Mouse (Mus musculus) cerebellum, postnatal 36 days (tissue): ENCODE measurements around the gene Gipc1.

Source experiments
- DNase-seq, 2 experiments: peaks; one replicate each; pipeline ENCODE4 v3.0.0; 2021 to 2022; ENCODE audit warnings: mixed read lengths in 2 of 2

Gipc1 gene

DNA sequence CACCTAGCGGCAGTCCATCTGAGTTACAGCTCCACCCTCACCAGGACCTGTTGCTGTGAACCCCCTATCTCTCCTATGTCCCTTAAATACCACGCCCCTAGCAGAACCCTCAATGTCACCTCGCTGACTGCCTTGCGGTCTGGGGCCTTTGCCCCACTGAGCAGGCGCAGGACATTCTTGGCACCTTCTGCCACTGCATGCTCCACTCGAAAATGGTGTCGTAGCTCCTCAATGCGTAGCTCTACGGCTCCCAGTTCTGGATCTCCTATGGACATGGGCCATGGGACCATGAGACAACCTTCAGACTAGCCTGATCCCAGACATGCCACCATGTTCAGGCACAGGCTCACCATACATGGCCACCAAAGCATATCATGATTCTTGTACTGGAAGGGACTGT, 32.0 kb downstream of the Gipc1 start:
- no peak for DNase-seq

DNA sequence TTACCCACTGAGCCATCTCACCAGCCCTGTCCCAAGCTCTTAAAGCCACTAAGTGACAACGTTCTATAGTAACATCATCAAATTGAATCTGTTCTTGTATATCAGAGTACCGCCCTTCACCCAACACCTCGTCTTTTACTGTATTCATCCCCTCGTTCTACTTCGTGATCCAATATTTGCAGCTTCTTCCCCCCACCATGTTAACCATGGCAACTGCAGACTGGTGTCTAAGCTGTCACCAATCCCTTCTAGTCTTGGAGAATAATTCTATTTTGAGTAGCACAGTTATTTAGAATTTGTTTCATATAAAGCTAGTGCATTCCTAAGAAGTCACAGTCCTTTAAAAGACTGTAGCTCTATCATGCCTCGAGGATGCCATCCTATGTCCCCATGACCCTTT, 36.8 kb downstream of the Gipc1 start:
- DNase-seq: no peak

DNA sequence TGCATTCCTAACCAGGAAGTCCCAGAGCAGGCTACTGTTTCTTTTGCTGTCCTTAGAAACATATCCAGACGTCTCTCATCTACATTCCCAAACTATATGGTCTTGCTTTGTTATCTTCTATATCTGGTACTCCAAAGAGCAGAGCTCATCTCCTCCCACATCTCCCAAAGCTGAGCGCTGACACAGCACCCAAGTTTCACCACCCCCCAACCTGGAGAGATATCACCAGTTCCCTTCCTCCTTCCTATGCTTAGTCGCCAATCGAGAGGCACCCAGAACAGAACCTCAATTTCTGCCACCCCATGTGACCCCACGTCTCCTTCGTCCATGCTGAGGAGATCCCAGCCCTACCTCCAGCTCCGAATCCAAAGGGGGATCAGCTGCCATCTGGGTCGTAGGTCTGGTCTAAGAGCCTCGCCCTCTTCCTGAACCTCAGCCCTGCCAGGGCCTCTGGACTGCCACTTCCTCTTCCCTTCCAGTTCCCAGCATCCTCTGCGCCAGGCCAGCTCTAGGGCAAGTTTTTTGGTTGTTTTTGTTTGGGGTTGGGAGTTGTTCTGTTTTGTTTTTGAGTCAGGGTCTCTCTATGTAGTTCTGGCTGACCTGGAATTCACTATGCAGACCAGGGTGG, 41.2 kb downstream of the Gipc1 start:
- no peak for DNase-seq

DNA sequence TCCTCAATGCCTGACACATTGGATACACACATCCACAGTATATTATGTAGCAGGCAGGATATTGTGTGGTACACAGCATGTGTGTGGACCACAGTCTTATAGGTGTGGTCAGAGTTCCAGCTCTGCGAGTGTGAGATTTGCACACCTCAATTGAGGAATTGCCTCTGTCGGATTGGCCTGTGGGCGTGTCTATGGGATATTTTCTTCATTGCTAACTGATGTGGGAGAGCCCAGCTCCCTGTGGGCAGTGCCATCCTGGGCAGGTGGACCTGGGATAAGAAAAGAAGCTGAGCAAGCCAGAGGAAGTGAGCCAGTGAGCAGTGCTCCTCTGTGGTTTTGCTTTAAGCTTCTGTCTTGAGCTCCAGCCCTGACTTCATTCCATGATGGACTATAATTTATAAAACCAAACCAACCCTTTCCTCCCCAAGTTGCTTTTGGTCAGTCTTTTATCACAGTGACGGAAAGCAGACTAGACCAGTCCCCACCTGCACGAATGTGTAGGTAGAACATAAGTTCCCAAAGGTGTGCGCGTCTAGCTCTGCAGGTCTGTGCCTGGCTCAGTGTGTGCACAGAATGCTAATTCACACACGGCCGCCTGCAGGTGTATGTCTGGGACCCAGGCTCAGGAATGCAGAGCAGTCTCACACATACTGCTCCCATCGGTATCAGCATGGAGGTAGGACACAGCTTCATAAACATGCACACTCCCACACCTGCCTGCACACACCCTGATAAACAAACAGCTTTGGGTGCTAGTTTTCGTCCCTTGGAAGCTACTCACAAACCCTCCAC, 42.1 kb downstream of the Gipc1 start:
- no peak for DNase-seq

DNA sequence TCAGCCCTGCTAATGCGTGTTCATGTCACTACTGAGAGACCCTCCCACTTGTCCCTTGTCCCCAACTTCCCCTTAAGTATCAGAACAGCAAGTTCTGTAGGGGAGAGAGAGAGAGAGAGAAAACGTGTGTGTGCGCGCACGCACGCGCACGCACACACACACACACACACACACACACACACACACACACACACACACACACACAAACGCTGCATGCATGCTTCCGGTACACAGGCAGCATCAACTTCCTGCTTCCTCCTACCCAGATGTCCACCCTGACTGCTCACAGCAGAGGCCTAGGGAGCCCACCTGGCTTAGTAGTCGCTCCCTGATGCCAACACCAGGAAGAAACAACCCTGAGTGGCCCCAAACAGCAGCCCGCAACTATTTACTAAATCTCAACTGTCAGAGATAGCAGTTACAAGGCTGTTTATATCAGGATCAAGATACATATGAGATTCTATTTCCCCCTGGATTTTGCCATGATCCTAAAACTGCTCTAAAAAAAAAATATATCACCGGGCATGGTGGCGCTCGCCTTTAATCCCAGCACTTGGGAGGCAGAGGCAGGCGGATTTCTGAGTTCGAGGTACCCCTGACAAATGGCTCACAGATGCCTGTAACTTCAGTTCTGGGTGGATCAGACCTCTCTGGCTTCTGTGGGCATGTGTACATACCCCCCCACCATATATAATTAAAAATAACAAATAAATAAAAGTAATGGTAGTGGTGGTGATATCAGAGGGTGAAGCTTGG, 43.1 kb downstream of the Gipc1 start:
- DNase-seq: no peak

DNA sequence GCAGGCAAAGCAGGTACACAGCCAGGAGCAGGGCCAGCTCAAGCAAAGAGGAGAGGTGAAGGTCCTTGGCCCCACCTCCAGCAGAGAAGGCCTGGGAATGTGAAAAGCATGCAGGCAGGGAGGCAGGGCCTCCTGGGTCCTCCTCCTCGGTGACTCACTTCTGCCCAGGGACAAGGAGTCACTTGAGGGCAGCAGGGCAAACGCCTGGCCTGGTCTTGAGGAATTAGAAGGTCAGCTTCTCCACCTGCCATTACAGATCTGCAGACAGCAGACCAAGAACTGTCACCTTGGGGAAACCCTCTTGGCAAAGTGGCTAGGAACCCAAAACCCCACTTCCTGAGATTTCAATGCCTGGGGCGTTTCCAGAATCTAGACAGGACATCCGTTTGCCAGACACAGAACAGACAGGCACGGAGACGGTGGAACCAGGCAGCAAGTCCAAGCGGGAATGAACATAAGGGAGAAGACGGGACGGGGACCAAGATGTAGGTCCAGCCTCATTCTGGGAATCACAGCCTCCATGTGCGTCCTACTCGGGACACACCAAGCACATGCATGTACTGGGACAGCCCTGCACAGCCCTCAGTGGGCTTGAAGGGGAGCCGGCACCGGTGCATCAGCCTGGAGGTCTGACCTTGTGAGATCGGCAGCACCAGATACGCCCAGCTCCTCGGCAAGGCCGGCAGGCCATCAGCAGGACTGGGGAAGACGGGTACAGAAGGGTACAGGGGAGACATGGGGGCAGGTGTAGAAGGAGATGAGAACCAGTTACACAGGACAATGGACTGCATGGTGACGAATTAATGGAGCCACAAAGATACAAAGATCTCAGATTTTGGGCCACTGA, 45.1 kb downstream of the Gipc1 start:
- DNase-seq: peak in 1 of 2 experiments; percentile 8

DNA sequence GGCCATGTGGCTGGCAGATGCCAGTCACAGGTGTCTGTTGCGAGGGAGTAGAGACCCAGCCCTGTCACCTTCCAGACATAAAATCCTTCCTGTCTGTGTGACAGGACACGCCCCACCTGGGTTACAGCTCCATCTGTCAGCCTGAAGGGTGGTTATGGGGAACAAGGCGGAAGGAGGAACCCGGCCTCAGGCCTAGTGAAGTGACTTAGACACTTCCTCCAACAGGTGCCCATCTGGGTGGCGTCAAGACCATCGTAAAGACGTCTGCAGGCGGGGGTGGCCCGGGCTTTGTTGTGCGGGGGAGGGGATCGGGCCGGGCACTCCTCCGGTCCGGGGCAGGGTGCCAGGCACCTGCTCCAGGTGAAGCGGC, 45.8 kb downstream of the Gipc1 start:
- DNase-seq: peak; percentile 61 to 65

DNA sequence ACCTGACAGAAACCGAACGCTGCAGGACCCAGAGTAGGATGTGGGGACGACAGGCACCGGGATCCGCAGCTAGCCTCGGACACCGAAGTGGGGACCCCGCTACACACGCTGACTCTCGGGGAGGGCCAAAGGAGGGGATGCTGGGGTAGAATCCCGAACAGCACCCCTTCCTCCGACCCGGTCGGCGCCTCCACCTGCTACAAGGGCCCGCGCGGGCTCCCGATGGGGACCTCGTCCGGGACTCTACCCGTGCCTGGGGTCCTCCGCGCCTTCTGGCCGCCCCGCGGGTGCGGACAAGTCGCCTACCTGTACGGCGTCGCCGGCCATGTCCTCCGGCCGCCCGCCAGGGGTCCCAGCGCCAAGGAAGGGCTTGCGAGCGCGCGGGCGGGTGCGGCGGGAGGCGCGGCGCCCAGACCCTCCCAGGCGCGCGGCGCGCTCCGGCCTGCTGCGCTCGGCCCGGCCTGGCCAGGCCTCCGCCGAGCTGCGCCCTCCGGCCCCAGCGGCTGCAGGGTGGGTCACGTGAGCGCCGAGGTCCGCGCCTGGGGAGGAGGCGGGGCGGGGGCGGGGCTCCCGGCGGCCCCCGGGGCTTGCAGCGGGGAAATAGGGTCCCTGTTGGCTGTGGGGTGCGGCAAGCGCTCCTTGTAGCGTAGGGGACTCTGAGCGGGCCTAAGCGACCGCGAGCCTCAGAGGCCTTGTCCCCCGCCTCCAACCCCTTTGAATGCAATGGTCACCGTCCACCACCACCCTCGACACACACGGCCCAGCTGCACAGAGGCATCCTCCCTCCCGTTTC, 46.4 kb downstream of the Gipc1 start, which contains the start of gene Pkn1:
Pkn1 (minus strand) TSS at position 519 of the 793 bp plus-strand sequence.
- DNase-seq: peak; percentile 68 to 79

DNA sequence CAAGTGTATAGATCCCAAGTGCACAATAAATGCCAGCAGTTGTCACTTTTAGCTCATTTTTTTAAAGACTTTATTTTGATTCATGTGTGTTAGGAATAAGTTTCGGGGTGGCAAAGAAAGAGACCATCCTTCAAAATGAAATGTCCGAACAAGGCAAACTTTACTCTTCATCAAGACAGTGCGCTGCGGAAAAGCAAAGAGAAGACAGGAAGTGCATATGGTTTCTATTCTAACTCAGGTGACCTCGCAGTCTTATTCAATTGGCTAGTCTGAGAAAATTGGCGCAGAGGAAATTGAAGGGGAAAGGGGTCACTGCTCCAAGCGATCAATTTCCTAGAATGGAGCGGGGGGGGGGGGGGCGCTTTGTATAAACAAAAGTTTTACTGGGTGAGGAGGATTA, 47.1 kb downstream of the Gipc1 start:
- DNase-seq: no peak

DNA sequence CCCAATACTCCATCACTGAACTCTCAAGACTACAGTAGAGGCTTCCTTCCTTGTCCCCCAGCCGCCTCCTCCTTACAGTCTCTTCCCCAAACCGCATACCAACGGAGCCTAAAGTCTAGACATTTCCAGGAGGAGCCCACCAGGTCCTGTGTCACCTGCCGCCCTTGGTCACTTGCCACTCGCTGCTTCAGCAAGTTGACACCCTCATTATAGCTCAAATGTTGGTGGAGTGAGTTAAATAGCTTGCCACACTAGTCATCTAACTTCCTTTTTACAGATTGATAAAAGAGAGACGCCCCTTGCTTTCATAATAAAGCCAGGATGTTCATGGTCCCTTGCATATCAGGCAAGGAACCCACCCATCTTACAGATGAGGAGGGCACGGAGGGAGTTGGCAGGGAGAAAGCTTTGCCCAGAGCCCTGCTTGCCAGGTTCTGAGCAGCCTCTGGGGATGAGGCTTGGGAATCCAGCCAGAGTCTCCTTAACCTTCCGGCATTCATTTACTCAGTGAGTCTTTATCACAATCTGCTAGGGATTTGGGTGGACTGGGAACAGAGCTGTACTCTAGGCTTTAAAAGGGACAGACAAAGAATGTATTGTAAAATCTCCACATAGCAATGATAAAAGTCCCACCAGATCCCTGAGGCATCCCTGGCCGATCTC, 48.1 kb downstream of the Gipc1 start:
- no peak for DNase-seq

DNA sequence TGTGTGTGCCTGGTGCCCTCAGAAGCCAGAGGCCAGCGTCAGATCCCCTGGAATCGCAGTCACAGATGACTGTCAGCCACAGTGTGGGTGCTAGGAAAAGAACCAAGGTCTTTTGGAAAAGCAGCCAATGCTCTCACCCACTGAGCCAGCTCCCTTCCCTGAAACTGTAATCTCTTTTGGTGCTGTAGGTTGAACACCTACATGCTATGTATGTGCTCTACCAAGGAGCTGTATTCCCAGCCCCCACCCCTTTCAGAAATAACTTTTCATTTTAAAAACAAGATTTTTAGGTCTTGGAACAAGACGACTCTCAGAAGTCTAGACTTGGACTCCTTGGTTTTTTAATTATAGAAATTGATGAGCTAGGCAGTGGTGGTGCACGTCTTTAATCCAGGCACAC, 50.9 kb downstream of the Gipc1 start:
- no peak for DNase-seq

DNA sequence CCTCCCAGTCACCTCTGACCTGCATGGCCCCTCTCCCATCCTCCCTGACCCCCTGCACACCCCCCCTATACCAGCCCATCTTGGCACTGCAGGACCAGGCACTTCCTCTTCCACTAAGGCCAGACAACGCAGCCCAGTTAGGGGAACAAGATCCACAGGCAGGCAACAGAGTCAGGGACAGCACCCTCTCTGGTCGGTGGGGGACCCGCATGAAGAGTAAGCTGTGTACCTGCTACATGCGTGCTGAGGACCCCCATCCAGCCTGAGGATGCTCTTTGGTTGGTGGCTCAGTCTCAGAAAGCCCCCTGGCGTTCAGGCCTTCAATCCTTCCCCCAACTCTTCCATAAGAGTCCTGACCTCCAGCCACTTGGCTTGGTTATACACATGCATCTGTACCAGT, 53.9 kb downstream of the Gipc1 start:
- no peak for DNase-seq

DNA sequence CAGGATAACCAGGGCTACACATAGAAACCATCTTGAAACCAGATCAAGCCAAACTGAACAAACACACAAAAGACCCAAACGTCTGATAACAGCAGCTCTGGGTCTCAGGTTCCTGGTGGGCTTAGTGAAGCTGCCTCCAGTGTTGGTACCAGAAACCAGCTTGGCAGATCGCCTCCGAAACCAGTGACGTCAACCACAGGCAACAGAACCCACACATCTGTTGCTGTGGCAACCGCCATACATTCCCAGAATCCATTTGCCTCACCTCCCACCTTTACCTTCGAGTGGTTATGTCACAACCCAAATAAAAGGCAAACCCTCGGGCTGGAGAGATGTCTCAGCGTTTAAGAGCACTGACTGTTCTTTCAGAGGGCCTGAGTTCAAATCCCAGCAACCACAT, 55.1 kb downstream of the Gipc1 start:
- no peak for DNase-seq
